ENCODE assay signal across 10 mouse cellular contexts in genomic region chr12:103281912-103282311, GRCm38 (mm10). TPM values are rescaled to one million over a fixed set of nuclear protein-coding genes. Genes with fewer than 3 reads are reported as not detected.
DNase-seq lines count a peak whose midpoint lies in the region; ATAC-seq lines count a peak whose summit lies in the region.
"Had no signal": no experiment of that assay in that cellular context is flagged by ENCODE, and none has a peak within 500 bp of the region (broad histone marks: within the 10 kb centered on the region; RNA-seq: fewer than 3 reads in every experiment).

No protein-coding gene starts in this region.

- ATAC-seq in activated CD4-positive, CD25-positive, alpha-beta regulatory T cell, adult 4 months = no peak

- no peaks in the 10 kb centered on the region for H3K27me3 ChIP-seq in heart, embryonic 10.5 days (ENCODE audit: insufficient read depth, poor library complexity, severe bottlenecking)

- H3K4me1 ChIP-seq in heart, embryonic 10.5 days = no peaks in the 10 kb centered on the region

- 32% methylated on average over 4 of the region's 4 CpGs for WGBS in heart, embryonic 10.5 days

- H3K36me3 ChIP-seq in heart, embryonic 10.5 days = no peaks in the 10 kb centered on the region

- H3K9me3 ChIP-seq in heart, embryonic 10.5 days = no peaks in the 10 kb centered on the region; the same call in 1 of the 2 replicates

- H3K4me3 ChIP-seq in heart, embryonic 10.5 days = no peak overlapping the region

- DNase-seq in heart, adult 18-20 months = peak; percentile 54 to 63
- DNase-seq in heart, embryonic 10.5 days (ENCODE audit: low spot score) = no peak
- peak; percentile 6 for DNase-seq in heart, postnatal 25 days (ENCODE audit: low spot score)
- DNase-seq in liver = peak; percentile 29
- peak; percentile 87 for DNase-seq in skeletal muscle tissue, adult 2 months (ENCODE audit: low read depth, low spot score)
- no peak for DNase-seq in spleen, adult 18-20 months
- DNase-seq in right cerebral cortex, postnatal 10 days (ENCODE audit: low spot score in 2 of 2) = no peak

- H3K27ac ChIP-seq in heart, embryonic 10.5 days = no peak overlapping the region

- intact Hi-C loops in heart, postnatal 25 days (cut with DNase I) = no loop called here

RNA-seq across cellular contexts. Expression of gene Fam181a, which starts 28.9 kb away (rescaled TPM):
- total RNA-seq in heart, adult 18-20 months (2021) = not detected
- polyA plus RNA-seq in heart, embryonic 10.5 days (2016; fragmentation: Nextera tagmentation; extraction: Ambion mirVana) = not detected in 2 replicates
- not detected for total RNA-seq in heart, postnatal 25 days (2021)
- polyA plus RNA-seq in activated CD4-positive, CD25-positive, alpha-beta regulatory T cell, adult 4 months (2017; shearing (Covaris generic)) = not detected
- polyA plus RNA-seq: heart, embryonic 16.5 days; spleen, adult 2 months had no signal

RNA-seq across cellular contexts. Expression of gene Prima1, which starts 40.0 kb away (rescaled TPM):
- total RNA-seq in heart, adult 18-20 months (2021) = under 1 TPM in 1 of 2 experiments, not detected in 1; 0.40 TPM
- polyA plus RNA-seq in heart, embryonic 10.5 days (2016; fragmentation: Nextera tagmentation; extraction: Ambion mirVana) = 0.32 and 0.60 TPM in 2 replicates
- total RNA-seq in heart, postnatal 25 days (2021) = under 1 TPM; 0.31 to 0.47 TPM
- not detected for polyA plus RNA-seq in activated CD4-positive, CD25-positive, alpha-beta regulatory T cell, adult 4 months (2017; shearing (Covaris generic))
- polyA plus RNA-seq: spleen, adult 2 months had no signal

Comparison
In these comparisons a context has a peak if more than half of its experiments do, and no peak if none do; other contexts are left out.
1. DNase-seq: peak in heart, adult 18-20 months (2 of 2), heart, postnatal 25 days (single experiment), liver (single experiment) and skeletal muscle tissue, adult 2 months (single experiment); none in heart, embryonic 10.5 days (single experiment), spleen, adult 18-20 months (0 of 2) and right cerebral cortex, postnatal 10 days (0 of 2).